Mouse (Mus musculus): ENCODE measurements around the gene Madd.

Madd gene

DNA sequence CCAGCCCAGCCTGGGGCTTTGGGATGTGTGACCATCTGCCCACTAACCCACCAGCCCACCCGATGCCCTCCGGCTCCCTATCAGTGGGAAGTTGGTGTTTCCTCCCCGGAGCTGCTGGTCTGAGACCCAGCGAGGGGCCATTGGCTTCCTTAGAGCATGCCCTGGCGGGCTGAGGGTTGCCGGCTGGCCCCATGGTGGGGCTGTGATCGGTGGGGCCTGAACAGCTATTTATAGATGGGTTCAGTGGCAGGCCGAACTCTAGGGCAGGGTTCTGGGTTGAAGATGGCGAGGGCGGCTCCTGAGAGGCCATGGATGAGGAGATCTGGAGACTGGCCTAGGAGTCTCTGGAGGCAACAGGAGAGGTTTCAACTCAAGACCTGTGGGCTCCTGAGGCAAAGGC is 86.6 kb downstream of the Madd start:
- DNase-seq (ENCODE audit: low spot score in 2 of 2) = no peak

DNA sequence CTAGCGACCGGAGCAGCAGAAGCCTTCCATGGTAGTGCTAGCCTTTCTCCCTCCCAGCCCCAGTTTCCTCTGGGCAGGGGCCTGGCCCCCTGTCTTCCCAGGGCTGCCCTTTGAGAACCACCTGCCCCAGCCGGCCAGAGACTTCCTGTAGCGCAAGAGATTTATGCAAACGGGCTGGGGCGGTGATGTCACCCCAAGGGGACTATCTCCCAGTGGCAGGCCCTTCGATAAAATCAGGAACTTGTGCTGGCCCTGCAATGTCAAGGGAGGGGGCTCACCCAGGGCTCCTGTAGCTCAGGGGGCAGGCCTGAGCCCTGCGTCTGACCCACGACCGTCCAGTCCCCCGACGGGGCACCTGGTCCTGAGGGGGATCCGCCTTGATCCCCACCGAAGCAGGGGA is 87.1 kb downstream of the Madd start:
- DNase-seq (ENCODE audit: low spot score in 2 of 2) = no peak

DNA sequence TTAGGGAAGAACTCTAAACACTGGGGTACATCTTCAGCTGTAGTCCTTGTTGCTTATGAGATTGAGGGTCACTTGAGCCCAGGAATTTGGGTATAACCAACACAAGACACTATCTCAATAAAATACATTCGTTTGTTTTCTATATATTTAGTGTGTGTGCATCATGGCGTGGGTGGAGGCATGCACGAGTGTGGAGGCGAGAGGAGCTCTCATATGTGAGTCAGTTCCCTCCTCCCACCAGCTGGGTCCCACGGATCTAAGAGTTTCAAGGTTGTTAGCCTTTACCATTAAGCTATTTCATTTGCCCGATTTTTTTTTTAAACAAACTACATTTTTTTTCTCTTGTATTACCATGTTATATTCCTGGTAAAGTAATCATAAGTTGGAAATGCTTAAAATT is 92.8 kb downstream of the Madd start:
- DNase-seq (ENCODE audit: low spot score in 2 of 2) = no peak

DNA sequence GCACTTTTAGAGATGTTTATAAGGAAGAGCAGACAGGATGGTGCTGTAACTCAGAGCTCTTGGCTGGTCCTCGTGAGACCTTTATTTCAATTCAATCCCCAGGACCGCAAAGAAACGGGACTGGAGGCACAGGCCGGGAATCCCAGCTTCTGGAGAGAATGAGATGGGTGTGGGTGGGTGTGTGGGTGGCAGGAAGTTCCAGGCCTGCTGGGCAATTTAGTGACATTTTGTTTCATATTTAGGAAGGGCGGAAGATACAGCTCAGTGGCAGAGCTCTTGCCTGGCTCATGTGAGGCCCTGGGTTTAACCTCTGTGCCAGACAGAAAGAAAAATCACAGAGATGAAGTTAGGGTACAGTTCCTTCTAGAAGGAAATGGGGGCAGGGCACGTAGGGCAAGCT is 93.4 kb downstream of the Madd start:
- DNase-seq (ENCODE audit: low spot score in 2 of 2) = no peak

DNA sequence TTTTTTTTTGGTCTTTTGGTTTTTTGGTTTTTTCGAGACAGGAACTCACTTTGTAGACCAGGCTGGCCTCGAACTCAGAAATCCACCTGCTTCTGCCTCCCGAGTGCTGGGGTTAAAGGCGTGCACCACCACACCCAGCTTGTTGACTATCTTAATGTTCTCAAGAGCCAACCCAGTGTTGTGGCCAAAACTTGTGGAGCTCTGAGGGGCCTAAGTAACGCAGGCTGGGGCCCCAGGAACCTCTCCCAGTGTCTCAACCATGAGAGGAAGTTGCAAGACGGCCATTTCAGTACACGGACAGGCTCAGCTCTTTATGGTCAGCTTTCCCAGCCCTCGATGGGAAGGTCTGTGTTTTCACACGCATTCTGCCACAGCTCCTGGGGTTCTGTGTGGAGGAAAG is 94.7 kb downstream of the Madd start:
- DNase-seq (ENCODE audit: low spot score in 2 of 2) = no peak

DNA sequence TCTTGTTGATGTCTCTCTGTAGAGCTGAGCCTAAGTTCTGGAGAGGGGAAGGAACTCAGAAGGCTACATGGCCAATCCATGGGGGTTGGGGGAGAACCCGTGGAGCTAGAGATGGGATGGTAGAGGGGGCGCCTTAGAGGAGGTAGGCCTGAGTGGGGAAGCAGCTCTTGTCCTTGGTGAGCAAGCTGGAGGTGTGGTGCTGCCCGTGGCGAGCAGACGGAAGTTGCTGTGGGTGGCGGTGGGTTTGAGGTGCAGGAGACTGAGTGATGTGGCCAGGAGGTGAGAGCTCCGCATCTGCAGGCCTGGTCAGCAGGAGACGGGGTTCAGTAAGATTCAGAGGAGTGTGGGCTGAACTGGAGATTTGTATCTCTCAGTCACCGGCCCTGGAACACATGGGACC is 96.2 kb downstream of the Madd start:
- no peak for DNase-seq (ENCODE audit: low spot score in 2 of 2)
